Mouse (Mus musculus) lung, postnatal 25 days (tissue): ENCODE results near the gene Gm44511.
"Not testable (repeated sequence)": the region's sequence is repeated elsewhere in the genome, so short reads cannot be mapped to it uniquely, and the experiment has no call there.

Source experiments
- DNase-seq: peaks from one replicate; pipeline ENCODE4 v3.0.0; 2022; ENCODE audit warnings: low spot score

The Gm44511 gene

DNA sequence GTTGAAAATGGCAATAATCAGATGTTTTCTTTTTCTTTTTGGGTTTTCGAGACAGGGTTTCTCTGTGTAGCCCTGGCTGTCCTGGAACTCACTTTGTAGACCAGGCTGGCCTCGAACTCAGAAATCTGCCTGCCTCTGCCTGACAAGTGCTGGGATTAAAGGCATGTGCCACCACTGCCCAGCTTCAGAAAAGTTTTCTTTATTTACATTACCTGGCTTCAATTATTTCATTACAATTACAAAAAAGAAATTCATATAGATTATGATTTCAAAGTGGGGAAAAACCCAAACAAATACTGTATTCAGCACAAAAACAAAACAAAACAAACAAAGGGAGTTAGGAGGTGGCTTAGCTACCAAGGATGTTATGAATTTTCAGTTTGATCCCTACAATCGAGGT is 14.6 kb upstream of the Gm44511 start:
- DNase-seq: not testable (repeated sequence)

DNA sequence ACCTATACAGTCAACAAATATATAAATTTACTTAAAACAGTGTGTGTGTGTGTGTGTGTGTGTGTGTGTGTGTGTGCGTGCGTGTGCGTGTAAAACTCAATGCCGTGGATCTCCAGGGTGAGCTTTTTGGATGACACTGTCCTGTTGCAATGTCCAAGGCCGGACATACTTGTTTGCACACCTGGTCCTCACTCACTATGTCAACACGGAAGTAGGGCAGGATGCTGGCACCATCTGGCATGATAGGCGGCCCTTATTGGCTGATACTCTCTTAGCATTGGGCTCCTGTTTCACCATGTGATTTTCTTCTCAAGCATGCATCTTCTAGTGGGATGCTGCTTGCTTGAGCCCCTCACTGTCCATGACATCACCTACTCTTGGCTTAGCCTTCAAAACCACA is 13.8 kb upstream of the Gm44511 start:
- DNase-seq: no peak

DNA sequence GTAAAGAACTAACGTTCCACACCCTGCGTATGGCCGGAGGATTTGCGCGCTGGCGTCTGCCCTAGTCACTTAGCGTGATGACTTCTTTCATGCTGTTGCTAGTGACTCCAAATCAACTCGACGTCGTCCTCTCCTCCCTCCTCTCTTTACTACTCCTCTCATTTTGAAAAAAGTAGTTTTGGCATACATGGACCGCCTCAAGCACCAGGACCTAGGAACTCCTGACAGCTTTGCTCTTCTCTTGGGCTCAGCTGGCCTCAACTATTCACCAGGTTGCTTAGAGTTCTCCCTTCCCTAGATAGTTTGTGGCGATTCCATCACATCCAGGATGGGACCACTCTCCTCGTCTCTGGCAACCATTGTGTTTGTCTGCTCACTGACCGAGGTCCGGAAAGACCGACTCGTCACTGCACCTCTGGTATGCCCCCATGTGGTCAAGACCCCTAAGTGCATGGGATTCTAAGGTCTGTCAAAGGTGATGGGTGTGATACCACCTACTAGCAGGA is 13.2 kb upstream of the Gm44511 start:
- DNase-seq: peak; percentile 95

DNA sequence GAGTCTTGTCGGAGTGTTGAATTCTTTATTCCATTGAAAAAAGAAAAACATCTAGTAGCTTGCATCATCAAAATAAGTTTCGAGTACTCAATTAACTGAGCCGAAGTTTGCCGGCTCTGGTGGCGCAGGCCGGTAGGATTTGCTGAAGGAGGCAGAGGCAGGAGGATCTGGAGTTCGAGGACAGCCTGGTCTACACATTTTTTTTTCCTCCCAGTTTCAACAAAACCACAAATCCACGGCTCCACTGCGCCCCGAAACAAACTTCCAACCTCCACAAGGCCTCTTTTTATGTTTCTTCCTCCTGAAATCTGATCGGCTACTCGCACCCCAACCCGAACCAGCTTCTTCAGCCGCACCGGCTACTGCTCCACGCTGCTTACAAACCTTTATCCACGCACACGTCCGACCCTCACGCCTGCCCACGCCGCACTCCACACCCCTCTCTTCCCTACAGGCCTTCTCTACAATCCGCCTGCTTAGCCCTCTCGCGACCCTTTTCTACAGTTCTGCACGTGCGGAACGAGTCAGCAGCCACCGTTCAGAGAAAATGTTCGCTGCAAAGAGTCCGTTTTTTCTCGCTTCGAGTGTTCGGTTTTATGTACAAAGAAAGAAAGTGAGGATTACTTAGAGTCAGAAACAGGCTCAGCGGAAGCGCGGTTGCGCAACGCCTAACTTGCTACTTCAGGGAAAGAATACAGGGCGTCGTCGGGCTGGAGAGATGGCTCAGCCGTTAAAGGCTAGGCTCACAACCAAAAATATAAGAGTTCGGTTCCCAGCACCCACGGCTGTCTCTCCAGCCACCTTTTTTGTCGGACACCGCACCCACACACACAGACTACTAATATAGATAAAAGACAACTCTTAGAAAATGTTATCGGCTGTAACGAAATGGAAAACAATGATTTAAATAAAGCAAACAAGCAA is 12.5 kb upstream of the Gm44511 start:
- peak; percentile 92 for DNase-seq

DNA sequence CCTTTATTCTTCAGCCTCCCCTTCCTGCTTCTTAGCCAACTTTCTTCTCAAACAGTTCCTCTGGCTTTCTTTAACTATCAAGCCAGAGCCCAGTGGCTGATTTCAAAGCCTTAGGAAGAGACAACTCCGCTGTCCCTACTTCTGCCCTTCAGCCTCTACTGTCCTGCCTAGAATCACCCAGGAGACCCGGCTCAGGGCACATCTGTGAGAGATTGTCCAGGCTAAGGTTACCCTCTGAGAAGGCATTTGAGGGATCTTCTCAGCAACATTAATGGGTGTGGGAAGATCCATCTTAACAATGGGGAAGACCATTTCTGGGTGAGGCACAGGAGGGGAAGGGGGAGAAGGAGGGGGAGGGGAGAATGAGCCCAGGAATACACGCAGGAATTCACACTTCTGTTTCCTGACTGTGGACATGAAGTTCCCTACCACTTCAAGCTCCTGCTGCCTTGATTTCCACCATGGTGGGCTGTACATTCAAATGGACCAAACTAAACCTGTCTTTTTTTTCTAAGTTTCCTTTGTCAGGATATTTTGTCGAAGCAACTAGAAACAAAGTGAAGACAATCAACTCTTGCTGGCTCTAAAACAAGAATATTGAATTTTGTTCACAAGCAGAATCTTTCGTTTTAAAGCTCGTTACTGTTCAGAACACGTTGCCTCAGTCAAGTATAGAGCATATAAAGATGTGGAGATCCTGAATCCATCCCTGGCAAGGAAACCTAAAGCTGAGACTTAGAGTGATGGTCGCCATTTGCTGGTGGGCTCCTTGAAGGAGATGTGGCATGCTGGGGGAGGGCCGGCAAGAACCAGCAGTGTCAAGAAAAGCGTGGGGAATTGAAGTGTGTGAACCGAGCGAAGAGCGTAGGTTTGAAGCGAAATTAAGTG is 11.6 kb upstream of the Gm44511 start:
- no peak for DNase-seq

DNA sequence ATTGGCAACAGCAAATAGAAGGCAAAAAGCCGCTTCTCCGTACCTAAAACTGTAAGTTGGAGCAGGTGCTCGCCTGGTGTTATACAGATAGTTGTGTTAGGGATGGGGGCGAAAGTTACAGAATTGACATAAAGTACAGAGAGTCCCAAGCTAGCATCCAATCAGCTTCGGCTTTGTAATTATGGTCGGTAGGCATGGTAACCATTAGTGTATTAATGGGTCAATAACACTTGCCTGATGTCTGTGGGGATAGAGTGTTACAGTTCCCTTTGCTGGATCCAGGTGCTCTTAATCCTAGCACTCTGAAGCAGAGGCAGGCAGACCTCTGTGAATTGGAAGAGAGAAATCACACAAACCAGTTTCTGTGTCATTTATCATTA is 10.8 kb upstream of the Gm44511 start:
- no peak for DNase-seq

DNA sequence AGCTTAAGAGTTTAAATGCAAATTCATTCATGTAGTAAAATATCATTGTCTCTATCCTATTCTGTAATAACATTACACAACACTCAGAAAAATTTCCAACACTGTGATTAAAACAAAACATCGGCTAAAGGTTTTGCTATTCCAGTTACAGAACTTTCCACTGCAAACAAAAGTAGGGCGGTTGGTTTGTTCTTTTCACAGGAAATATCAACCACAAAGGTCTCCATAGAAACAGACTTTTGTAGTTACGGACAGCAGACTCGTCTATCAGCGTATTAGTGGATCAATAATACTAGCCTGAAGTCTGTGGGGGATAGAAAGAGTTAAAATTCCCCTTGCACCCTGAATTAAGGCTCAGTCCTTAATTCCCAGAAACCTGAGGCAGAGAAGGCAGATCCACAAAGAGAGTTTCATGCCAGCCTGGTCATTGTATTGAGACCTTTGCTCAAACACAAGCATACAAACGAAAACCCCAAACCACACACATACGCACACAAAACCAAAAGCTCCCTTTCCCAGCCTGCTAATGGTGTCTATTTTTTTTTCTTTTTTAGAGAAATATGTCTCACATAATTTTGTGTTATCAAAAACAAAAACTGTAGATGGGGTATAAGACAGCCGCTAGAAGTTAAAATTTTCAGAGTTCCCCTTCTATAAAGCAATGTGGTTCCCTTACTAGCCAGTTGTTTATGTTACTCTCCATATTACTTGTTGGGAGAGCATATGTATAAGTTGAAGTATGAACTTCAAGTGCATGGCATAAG is 10.3 kb upstream of the Gm44511 start:
- DNase-seq: no peak

DNA sequence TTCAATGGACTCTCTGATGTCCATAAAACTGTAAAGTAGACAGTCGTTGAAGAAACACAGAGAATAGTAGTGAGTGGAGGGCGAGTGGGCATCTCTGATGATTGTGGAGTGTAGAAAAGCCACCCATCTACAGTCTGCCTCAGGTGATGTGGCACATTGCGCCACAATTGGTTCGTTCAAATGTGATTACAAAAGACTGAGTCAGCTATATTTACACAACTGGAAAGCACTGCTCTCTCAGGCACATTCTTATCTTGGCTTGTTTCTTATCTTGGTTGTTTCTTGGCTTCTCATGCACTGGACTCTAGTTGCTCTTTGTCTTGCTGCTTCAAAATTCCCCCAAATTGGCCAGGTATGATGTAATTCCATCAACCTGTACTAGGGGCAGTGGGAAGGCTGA is 9.5 kb upstream of the Gm44511 start:
- peak; percentile 63 for DNase-seq

DNA sequence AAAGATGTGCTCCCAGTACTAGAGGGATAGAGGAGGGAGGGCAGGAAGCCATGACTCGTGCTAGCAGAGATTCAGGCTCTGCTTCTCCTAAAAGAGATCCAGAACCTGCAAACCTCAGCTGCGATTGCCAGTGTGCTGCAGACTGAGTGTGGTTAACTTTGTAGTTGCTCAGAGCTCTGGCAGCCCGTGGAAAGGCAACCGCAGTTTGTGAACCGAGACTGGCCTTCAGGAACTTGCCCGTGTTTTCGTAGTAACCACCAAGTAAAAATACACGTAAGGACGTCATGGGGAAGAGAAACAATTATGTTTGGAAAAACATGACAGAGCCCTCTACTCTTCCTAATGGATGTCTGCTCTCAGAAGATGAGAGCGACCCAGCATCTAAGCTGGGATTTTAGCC is 6.9 kb upstream of the Gm44511 start:
- no peak for DNase-seq

DNA sequence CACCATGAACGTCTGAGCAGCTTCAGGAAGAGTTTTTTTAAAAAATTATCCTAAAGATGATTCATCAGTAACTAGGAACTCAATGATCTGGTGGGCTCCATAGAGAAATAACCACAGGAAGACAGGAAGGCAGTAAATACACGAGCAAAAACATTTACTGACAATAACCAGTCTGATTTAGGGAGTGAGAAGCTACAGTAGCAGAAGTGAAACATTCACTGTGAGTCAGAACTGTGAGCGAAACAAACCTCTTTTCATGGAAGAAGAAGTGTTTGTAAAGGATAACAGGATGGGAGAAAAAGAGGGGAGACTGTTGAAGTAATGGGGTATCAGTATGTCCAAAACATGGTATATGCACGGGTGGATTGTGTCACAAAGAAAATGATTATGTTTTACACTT is 3.7 kb upstream of the Gm44511 start:
- no peak for DNase-seq

DNA sequence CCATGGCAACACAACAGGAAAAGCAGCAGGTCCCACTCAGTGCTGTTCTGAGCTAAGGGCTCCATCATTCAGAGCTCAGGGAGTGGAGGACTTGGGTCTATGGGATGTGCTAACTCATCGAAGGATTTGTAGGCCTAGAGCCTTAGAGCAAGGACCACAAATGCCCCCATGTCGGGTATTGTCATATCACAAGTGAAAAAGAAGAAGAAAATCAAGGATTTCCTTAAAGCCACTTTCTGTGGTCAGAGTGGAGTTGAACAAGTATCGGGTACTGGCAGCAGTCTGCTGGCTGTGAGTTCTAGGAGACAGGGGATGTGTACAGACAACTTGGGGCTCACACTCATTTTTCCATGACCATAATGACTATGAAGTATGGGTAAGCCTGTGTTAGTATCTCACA is 666 bp upstream of the Gm44511 start:
- DNase-seq: no peak

DNA sequence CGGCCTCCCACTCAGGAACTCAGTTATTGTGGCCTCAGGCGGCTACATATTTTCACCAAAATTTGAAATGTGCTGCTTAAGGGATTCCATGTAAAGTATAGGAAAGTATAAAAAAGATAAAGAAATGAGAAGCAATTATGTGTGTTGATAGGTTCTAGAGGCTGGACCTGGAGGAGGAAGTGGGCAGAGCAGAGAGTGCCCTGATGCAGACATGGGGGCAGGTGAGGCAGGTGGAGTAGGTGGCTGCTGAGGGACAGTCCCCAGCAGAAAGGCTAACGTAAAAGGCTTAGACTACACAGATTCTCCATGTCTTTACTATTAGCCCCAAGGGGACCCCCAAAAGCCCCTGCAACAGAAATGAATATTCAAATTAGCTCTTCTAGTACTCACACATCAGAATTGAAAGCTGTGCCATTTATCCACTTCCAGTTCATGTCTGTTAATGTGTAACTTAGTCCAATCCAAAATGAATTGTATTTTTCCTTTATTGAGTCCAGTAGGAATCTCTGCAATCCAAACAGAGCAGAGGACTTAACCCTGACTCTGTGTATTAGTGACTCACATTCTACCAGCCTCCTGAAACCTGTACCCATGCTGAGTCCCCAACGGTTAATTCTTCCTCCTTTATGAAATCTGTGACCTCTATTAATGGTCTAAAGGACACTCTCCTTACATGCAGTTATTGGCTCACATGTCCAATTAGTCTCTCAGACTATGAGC is 7.9 kb downstream of the Gm44511 start:
- DNase-seq: no peak

DNA sequence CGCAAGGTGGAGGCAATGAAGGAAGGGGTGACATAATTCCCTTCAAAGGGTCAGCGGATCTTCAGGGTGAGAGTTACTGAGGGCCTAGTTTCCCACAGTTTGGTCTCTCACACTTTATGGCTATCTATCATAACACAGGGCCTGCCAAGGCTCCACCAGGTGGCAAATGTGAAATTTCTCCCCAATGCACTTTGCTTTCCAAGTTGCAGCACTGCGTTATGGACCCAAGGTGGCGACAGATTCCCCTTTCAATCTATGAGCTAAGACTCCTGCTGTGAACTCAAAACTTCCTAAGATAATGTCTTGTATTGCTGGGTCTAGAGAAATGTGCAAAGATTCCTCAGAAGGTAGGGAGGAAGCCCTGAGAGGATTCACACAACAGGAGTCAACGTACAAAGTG is 17.6 kb downstream of the Gm44511 start:
- DNase-seq: peak; percentile 65

DNA sequence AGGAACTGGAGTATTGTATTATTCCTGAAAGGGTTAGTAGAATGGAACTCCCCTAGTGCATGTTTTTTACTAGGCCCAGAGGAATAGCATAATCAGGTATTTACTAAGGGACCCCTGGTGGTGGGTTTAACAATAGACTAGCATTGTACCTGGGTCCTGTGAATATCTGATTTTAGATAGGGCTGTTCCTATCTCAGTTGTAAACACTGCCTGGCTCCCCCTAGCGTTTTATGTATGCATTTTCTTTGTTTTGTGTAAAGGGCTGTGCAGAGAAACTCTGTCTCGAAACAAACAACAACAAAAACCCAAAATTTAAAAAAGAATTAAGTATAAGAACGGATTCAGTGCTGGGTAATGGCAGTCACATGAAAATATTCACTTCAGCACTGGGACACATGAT is 19.1 kb downstream of the Gm44511 start:
- no peak for DNase-seq

DNA sequence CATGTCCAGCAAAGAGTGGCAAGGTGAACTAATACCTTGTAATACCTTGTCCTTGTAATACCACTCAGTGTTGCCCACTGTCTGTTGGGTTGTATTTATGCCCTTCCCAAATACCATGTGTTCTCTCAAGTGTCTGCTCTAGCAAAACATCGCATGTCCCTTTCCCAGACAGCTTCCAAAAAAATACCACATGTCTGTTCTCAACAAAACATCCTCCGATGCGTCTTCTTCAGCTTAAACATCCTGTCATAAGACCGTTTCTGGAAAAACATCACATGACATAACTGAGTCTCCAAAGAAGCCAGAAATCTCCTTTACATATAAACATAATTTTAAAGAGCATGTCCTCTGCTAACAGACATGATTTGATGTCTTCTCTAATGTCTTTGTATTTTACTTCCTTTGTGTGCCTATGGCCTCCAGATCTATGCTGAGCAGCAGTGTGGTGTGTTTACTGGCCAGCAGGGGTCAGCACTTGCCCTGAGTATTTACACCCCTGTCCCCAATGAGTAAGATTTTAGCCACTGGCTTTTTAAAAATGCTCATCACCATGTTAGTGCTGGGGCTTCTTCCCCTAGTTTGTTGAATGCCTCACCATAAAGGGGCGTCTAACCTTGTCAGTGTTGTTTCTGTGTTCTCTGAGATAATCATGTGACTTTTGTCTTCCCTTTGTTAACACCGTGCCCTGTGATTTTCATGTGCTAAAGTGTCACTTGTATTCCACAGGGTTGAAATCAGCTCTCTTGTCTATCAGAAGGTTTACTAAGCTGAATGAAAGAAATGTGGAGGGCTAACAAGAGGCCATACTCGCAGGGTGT is 21.1 kb downstream of the Gm44511 start:
- DNase-seq: peak; percentile 76

DNA sequence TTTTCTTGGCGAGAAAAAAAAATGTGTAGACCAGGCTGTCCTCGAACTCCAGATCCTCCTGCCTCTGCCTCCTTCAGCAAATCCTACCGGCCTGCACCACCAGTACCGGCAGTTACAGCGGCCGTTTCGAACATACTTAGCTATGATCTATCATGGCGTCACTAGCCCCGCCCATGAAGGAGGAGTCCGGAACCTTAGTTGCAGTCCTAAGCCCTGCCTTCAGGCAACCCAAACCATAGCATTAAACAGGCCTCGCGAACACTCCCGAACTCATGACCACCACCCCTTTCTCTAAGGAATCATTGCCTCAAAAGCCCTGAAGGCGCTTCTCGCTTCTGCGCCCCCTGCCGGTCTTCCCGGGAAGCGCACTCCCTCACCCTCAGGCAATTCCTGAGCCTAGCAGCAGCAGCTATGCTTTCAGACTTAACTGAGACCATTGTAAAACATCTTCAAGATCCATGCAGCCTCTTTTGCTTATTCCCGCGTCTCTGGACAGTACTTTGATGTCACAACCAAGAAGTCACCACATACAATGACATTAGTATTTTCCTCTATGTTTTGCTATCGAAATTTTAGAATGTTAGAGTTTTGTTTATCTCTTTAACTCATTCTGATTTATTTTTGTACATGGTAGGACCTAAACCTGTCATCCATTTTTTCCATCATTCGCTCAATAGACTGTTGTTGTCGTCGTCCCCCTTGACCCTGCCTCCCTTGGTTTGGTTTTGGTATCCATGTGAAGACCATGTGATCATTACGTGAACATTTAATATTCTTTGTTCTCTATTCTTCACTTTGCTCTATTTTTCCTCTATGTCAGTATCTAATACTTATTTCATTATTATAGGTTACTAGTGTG is 22.9 kb downstream of the Gm44511 start:
- peak; percentile 96 for DNase-seq

DNA sequence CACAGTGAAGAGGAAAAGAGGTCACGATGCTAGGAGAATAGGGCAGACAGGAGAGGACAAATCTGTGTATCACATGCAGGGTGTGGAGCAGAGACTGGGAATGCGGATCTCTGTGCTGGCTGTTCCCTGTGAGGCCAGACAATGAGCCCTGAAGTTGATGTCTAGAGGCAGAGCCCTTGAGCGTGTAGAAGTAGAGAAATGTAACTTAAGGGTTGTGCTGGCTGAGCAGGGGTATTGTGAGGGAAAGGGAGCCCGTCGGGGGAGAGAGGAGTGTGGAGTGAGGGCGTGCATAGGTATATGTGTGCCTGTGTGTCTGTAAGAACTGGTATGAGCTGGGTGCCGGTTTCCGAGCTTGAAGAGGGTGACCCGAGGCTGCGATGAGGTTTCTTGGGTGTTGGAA is 23.6 kb downstream of the Gm44511 start:
- no peak for DNase-seq

DNA sequence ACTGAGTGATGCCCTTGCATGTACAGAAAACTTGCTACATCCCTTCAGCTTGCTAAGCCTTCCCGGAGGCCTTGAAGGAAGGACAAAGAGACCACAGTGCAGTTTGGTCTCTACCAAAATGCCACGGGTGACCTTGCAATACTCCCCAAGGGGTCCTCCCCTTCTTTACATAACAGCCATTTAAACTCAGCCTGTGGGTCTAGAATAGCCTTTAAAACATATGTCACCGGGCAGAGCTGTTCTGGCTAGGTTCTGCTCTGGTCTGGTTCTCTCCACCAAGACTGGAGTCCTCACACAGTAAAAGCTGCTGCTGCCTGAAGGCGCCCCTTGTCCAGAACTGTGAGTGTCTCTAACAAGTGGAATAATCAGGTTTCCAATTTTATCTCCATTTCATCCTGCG is 25.4 kb downstream of the Gm44511 start:
- not testable (repeated sequence) for DNase-seq

DNA sequence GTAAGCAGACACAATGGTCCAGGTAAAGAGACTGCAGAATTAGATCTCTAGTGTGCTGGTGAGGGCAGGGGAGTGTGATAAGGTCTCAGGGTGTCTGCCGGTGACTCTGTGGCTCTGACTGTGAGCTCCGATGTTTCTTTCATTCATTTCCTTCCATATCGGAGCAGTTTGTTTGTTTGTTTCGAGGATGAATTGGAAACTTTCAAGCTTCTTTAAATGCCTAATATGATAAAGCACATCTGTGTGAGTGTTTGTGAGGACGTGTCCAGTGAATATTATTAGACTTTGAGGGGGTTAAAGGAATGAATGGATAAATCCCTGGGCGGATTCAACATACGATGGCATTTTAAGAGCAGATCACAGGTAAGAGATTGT is 26.2 kb downstream of the Gm44511 start:
- DNase-seq: no peak
